Mouse (Mus musculus) embryonic facial prominence, embryonic 14.5 days (tissue): ENCODE results near the gene Irx5. TPM values are rescaled to one million over a fixed set of nuclear protein-coding genes. Genes with fewer than 3 reads are reported as not detected.
A peak's percentile ranks its signal among the peaks of the same experiment; 100 is the strongest.

Experiments
- ATAC-seq: fragments of 200-750 bp; cut with Nextera tagmentation; 2 replicates; pipeline ENCODE4 v1.8.0; 2017; ENCODE audit warnings: low read depth, moderate number of reproducible peaks, moderate TSS enrichment
- DNase-seq: peaks from one replicate; pipeline ENCODE4 v3.0.0-alpha.2; 2015; ENCODE audit warnings: low spot score
- H3K27ac ChIP-seq: fragments of 300-500 bp; sonication (generic); replicated peaks from 2 replicates; pipeline ENCODE4 v1.5.1; 2014; ENCODE audit warnings: low read depth, mild to moderate bottlenecking, low read length, moderate library complexity
- H3K27me3 ChIP-seq: fragments of 300-500 bp; sonication (generic); replicated peaks from 2 replicates; pipeline ENCODE4 v1.6.1; 2014; ENCODE audit warnings: low read length; ENCODE audit not compliant: control insufficient read depth, insufficient read depth
- H3K36me3 ChIP-seq: fragments of 300-500 bp; sonication (generic); 2 replicates; pipeline ENCODE4 v1.6.1; 2014; ENCODE audit warnings: low read length, mixed read lengths; ENCODE audit not compliant: control insufficient read depth, insufficient read depth
- H3K4me1 ChIP-seq: fragments of 300-500 bp; sonication (generic); 2 replicates; pipeline ENCODE4 v1.6.1; 2014; ENCODE audit warnings: antibody characterized with exemption, low read length; ENCODE audit not compliant: control insufficient read depth, insufficient read depth
- H3K4me2 ChIP-seq: fragments of 300-500 bp; sonication (generic); 2 replicates; pipeline ENCODE4 v1.6.1; 2014; ENCODE audit warnings: low read depth, mild to moderate bottlenecking, low read length, moderate library complexity, mixed read lengths
- H3K4me3 ChIP-seq: fragments of 300-500 bp; sonication (generic); 2 replicates; pipeline ENCODE4 v1.5.1; 2014; ENCODE audit warnings: low read depth, mild to moderate bottlenecking, low read length
- H3K9ac ChIP-seq: fragments of 300-500 bp; sonication (generic); 2 replicates; pipeline ENCODE4 v1.6.1; 2014; ENCODE audit warnings: low read depth, mild to moderate bottlenecking, low read length, moderate library complexity, mixed read lengths
- H3K9me3 ChIP-seq: fragments of 300-500 bp; sonication (generic); 2 replicates; pipeline ENCODE4 v1.6.1; 2016; ENCODE audit warnings: low read length; ENCODE audit not compliant: control insufficient read depth
- WGBS: fragments of 180-500 bp; shearing (Covaris S2); extraction: QIAGEN DNeasy Blood & Tissue Kit; methylation state at CpG from one replicate; pipeline ENCODE4 v1.1.7; 2014; 5-methylcytosine and 5-hydroxymethylcytosine counted together
- polyA plus RNA-seq: library from polyadenylated mRNA; unstranded; fragments of >200 nt; fragmentation: Nextera tagmentation; extraction: Ambion mirVana; gene quantifications from 2 replicates; pipeline ENCODE4 v1.2.1, GENCODE M21; 2014

Gene Irx5
- polyA plus RNA-seq, 1 experiment from 2014 or later: 11.4 TPM

- no peak for ATAC-seq
- WGBS: under 1% methylated on average over 34 of the region's 80 CpGs
- Histone ChIP-seq H3K4me1 (peaks cover 8% of the 10 kb centered on the region), H3K9ac (peak overlapping the region; percentile 94), H3K36me3 (peaks cover 9% of the 10 kb centered on the region; the same call in 1 of the 2 replicates), H3K4me3 (peak overlapping the region; percentile 73), H3K27me3 (peaks cover 32% of the 10 kb centered on the region), H3K9me3 (no peaks in the 10 kb centered on the region), H3K27ac (peak overlapping the region; percentile 96), H3K4me2 (peak overlapping the region; percentile 69)
- no peak for DNase-seq
These were observed 945 bp downstream of the Irx5 start for GRCm38 (mm10) chr8:92358141-92358999.

GRCm38 (mm10) chr8:92359000-92359832 lies 1.8 kb downstream of the Irx5 start:
- Histone ChIP-seq H3K4me3 (peak overlapping the region; percentile 73), H3K4me2 (peak overlapping the region; percentile 69), H3K27me3 (peaks cover 39% of the 10 kb centered on the region), H3K36me3 (peaks cover 9% of the 10 kb centered on the region; the same call in 1 of the 2 replicates), H3K9me3 (no peaks in the 10 kb centered on the region), H3K9ac (peak overlapping the region; percentile 94), H3K27ac (peak overlapping the region; percentile 96), H3K4me1 (peaks cover 8% of the 10 kb centered on the region; the same call in 1 of the 2 replicates)
- WGBS: 4% methylated on average over 33 of the region's 35 CpGs
- peak; percentile 15 for DNase-seq
- no peak for ATAC-seq

GRCm38 (mm10) chr8:92359833-92360082 lies 2.3 kb downstream of the Irx5 start:
- peaks cover 9% of the 10 kb centered on the region; the same call in 1 of the 2 replicates for H3K36me3 ChIP-seq
- peak overlapping the region; percentile 96 for H3K27ac ChIP-seq
- peaks cover 8% of the 10 kb centered on the region; the same call in 1 of the 2 replicates for H3K4me1 ChIP-seq
- peak overlapping the region; percentile 94 for H3K9ac ChIP-seq
- ATAC-seq: no peak
- peak overlapping the region; percentile 69 for H3K4me2 ChIP-seq
- peak; percentile 38 for DNase-seq
- peak overlapping the region; percentile 73 for H3K4me3 ChIP-seq
- H3K27me3 ChIP-seq: peaks cover 45% of the 10 kb centered on the region
- WGBS: under 1% methylated on average over 21 of the region's 21 CpGs
- no peaks in the 10 kb centered on the region for H3K9me3 ChIP-seq

- Histone ChIP-seq H3K27ac (peak overlapping the region; percentile 68), H3K27me3 (peaks cover 50% of the 10 kb centered on the region), H3K4me1 (peaks cover 8% of the 10 kb centered on the region), H3K9me3 (no peaks in the 10 kb centered on the region), H3K36me3 (peaks cover 9% of the 10 kb centered on the region; the same call in 1 of the 2 replicates), H3K4me3 (peak overlapping the region; percentile 73), H3K4me2 (peak overlapping the region; percentile 69), H3K9ac (peak overlapping the region; percentile 94)
- 2% methylated on average over 43 of the region's 77 CpGs for WGBS
- DNase-seq (no peak), ATAC-seq (no peak)
These were observed 2.8 kb downstream of the Irx5 start for GRCm38 (mm10) chr8:92360083-92360861.

GRCm38 (mm10) chr8:92361546-92362351 lies 4.3 kb downstream of the Irx5 start:
- Histone ChIP-seq H3K4me1 (peaks cover 18% of the 10 kb centered on the region), H3K27ac (peak overlapping the region; percentile 7), H3K4me3 (peak overlapping the region; percentile 39), H3K27me3 (peaks cover 62% of the 10 kb centered on the region), H3K9me3 (no peaks in the 10 kb centered on the region), H3K4me2 (peak overlapping the region; percentile 57), H3K9ac (peak overlapping the region; percentile 63), H3K36me3 (peaks cover 9% of the 10 kb centered on the region; the same call in 1 of the 2 replicates)
- whole genome bisulfite sequencing: 10% methylated on average over 25 of the region's 25 CpGs
- DNase-seq (peak; percentile 81), ATAC-seq (no peak)

GRCm38 (mm10) chr8:92362396-92363115 lies 5.1 kb downstream of the Irx5 start:
- H3K9ac ChIP-seq: peak overlapping the region; percentile 63
- H3K9me3 ChIP-seq: no peaks in the 10 kb centered on the region
- ATAC-seq (no peak), DNase-seq (peak; percentile 20)
- peaks cover 9% of the 10 kb centered on the region; the same call in 1 of the 2 replicates for H3K36me3 ChIP-seq
- peak overlapping the region; percentile 59 for H3K27ac ChIP-seq
- peaks cover 68% of the 10 kb centered on the region for H3K27me3 ChIP-seq
- 9% methylated on average over 15 of the region's 15 CpGs for WGBS
- peak overlapping the region; percentile 57 for H3K4me2 ChIP-seq
- H3K4me3 ChIP-seq: peak overlapping the region; percentile 39
- peaks cover 18% of the 10 kb centered on the region; the same call in 1 of the 2 replicates for H3K4me1 ChIP-seq
